Mouse (Mus musculus) heart, embryonic 13.5 days (tissue): ENCODE data around the gene Dph6. TPM values are rescaled to one million over a fixed set of nuclear protein-coding genes. Genes with fewer than 3 reads are reported as not detected.

Source experiments
- ATAC-seq: fragments of 200-750 bp; cut with Nextera tagmentation; 2 replicates; pipeline ENCODE4 v1.8.0; 2017; ENCODE audit warnings: moderate TSS enrichment; ENCODE audit not compliant: insufficient number of reproducible peaks, low FRiP score, low TSS enrichment; ENCODE audit errors: extremely low read depth
- H3K27ac ChIP-seq: fragments of 300-500 bp; sonication (generic); replicated peaks from 2 replicates; pipeline ENCODE4 v1.5.1; 2015; ENCODE audit warnings: moderate library complexity, mild to moderate bottlenecking, inconsistent platforms
- H3K27me3 ChIP-seq: fragments of 300-500 bp; sonication (generic); replicated peaks from 2 replicates; pipeline ENCODE4 v1.6.1; 2015; ENCODE audit warnings: mild to moderate bottlenecking, inconsistent platforms
- H3K36me3 ChIP-seq: fragments of 300-500 bp; sonication (generic); 2 replicates; pipeline ENCODE4 v1.6.1; 2015; ENCODE audit warnings: mild to moderate bottlenecking, inconsistent platforms
- H3K4me1 ChIP-seq: fragments of 300-500 bp; sonication (generic); 2 replicates; pipeline ENCODE4 v1.6.1; 2015; ENCODE audit warnings: inconsistent platforms
- H3K4me2 ChIP-seq: fragments of 300-500 bp; sonication (generic); 2 replicates; pipeline ENCODE4 v1.6.1; 2015; ENCODE audit warnings: inconsistent platforms, mild to moderate bottlenecking, moderate library complexity
- H3K4me3 ChIP-seq: fragments of 300-500 bp; sonication (generic); 2 replicates; pipeline ENCODE4 v1.5.1; 2015; ENCODE audit warnings: moderate library complexity, mild to moderate bottlenecking, inconsistent platforms
- H3K9ac ChIP-seq: fragments of 300-500 bp; sonication (generic); 2 replicates; pipeline ENCODE4 v1.6.1; 2015; ENCODE audit warnings: inconsistent platforms, mild to moderate bottlenecking, moderate library complexity
- H3K9me3 ChIP-seq: fragments of 300-500 bp; sonication (generic); 2 replicates; pipeline ENCODE4 v1.6.1; 2016; ENCODE audit warnings: inconsistent platforms
- WGBS: fragments of 180-500 bp; shearing (Covaris S2); methylation state at CpG from one replicate; pipeline ENCODE4 v1.1.7; 2015; ENCODE audit warnings: mixed read lengths; 5-methylcytosine and 5-hydroxymethylcytosine counted together
- polyA plus RNA-seq: library from polyadenylated mRNA; unstranded; fragments of >200 nt; fragmentation: Nextera tagmentation; extraction: Ambion mirVana; gene quantifications from 2 replicates; pipeline ENCODE4 v1.2.1, GENCODE M21; 2015

The Dph6 gene
- polyA plus RNA-seq, 1 experiment from 2014 or later, result 16.4 TPM

- Histone ChIP-seq H3K36me3 (peaks cover 3% of the 10 kb centered on the region; the same call in 1 of the 2 replicates), H3K4me3 (no peak overlapping the region), H3K27me3 (no peaks in the 10 kb centered on the region), H3K4me1 (peaks cover 5% of the 10 kb centered on the region; the same call in 1 of the 2 replicates), H3K4me2 (no peak overlapping the region), H3K9me3 (no peaks in the 10 kb centered on the region), H3K27ac (no peak overlapping the region), H3K9ac (no peak overlapping the region)
- no peak for ATAC-seq
- 17% methylated on average over 1 of the region's 1 CpGs for WGBS
Observed at GRCm38 (mm10) chr2:114536032-114536431, 118.7 kb downstream of the Dph6 start.

GRCm38 (mm10) chr2:114531010-114531756 lies 123.6 kb downstream of the Dph6 start:
- Histone ChIP-seq H3K9ac (no peak overlapping the region), H3K9me3 (no peaks in the 10 kb centered on the region), H3K4me1 (no peaks in the 10 kb centered on the region), H3K36me3 (peaks cover 3% of the 10 kb centered on the region; the same call in 1 of the 2 replicates), H3K27ac (no peak overlapping the region), H3K4me3 (no peak overlapping the region), H3K27me3 (no peaks in the 10 kb centered on the region), H3K4me2 (no peak overlapping the region)
- 56% methylated on average over 5 of the region's 5 CpGs for WGBS
- no peak for ATAC-seq

GRCm38 (mm10) chr2:114520414-114520813 lies 134.3 kb downstream of the Dph6 start:
- H3K9ac ChIP-seq, result no peak overlapping the region
- H3K36me3 ChIP-seq, result peaks cover 5% of the 10 kb centered on the region; the same call in 1 of the 2 replicates
- H3K27ac ChIP-seq, result no peak overlapping the region
- no peak overlapping the region for H3K4me2 ChIP-seq
- H3K27me3 ChIP-seq, result no peaks in the 10 kb centered on the region
- no peak overlapping the region for H3K4me3 ChIP-seq
- H3K4me1 ChIP-seq, result no peaks in the 10 kb centered on the region
- H3K9me3 ChIP-seq, result no peaks in the 10 kb centered on the region
- ATAC-seq, result no peak
- WGBS, result 80% methylated on average over 5 of the region's 5 CpGs

GRCm38 (mm10) chr2:114519907-114520306 lies 134.9 kb downstream of the Dph6 start:
- H3K27ac ChIP-seq, result no peak overlapping the region
- no peaks in the 10 kb centered on the region for H3K4me1 ChIP-seq
- WGBS, result 78% methylated on average over 3 of the region's 3 CpGs
- no peak for ATAC-seq
- H3K4me2 ChIP-seq, result no peak overlapping the region
- no peaks in the 10 kb centered on the region for H3K9me3 ChIP-seq
- H3K9ac ChIP-seq, result no peak overlapping the region
- no peaks in the 10 kb centered on the region for H3K27me3 ChIP-seq
- peaks cover 5% of the 10 kb centered on the region; the same call in 1 of the 2 replicates for H3K36me3 ChIP-seq
- no peak overlapping the region for H3K4me3 ChIP-seq

- Histone ChIP-seq H3K4me1 (no peaks in the 10 kb centered on the region), H3K9me3 (no peaks in the 10 kb centered on the region), H3K9ac (no peak overlapping the region), H3K27me3 (no peaks in the 10 kb centered on the region), H3K4me3 (no peak overlapping the region), H3K36me3 (no peaks in the 10 kb centered on the region), H3K4me2 (no peak overlapping the region), H3K27ac (no peak overlapping the region)
- 57% methylated on average over 3 of the region's 3 CpGs for WGBS
- ATAC-seq, result no peak
Observed at GRCm38 (mm10) chr2:114492398-114492797, 162.4 kb downstream of the Dph6 start.

- Histone ChIP-seq H3K4me3 (no peak overlapping the region), H3K9ac (no peak overlapping the region), H3K27ac (no peak overlapping the region), H3K27me3 (no peaks in the 10 kb centered on the region), H3K4me1 (no peaks in the 10 kb centered on the region), H3K4me2 (no peak overlapping the region), H3K9me3 (no peaks in the 10 kb centered on the region), H3K36me3 (no peaks in the 10 kb centered on the region)
- WGBS, result 69% methylated on average over 3 of the region's 3 CpGs
- no peak for ATAC-seq
Observed at GRCm38 (mm10) chr2:114491907-114492306, 162.9 kb downstream of the Dph6 start.

- Histone ChIP-seq H3K4me3 (no peak overlapping the region), H3K4me1 (no peaks in the 10 kb centered on the region), H3K27me3 (no peaks in the 10 kb centered on the region), H3K9me3 (no peaks in the 10 kb centered on the region), H3K4me2 (no peak overlapping the region), H3K27ac (no peak overlapping the region), H3K9ac (no peak overlapping the region), H3K36me3 (no peaks in the 10 kb centered on the region)
- no peak for ATAC-seq
Observed at GRCm38 (mm10) chr2:114486980-114487379, 167.8 kb downstream of the Dph6 start.
